Mouse (Mus musculus): ENCODE data around the gene Coro1a. TPM values are rescaled to one million over a fixed set of nuclear protein-coding genes. Genes with fewer than 3 reads are reported as not detected.
A peak's percentile ranks its signal among the peaks of the same experiment; 100 is the strongest.
"Not testable (repeated sequence)": the region's sequence is repeated elsewhere in the genome, so short reads cannot be mapped to it uniquely, and the experiment has no call there.

Gene Coro1a
- polyA plus RNA-seq, 1 experiment from 2014 or later, result 50.1 TPM

DNA sequence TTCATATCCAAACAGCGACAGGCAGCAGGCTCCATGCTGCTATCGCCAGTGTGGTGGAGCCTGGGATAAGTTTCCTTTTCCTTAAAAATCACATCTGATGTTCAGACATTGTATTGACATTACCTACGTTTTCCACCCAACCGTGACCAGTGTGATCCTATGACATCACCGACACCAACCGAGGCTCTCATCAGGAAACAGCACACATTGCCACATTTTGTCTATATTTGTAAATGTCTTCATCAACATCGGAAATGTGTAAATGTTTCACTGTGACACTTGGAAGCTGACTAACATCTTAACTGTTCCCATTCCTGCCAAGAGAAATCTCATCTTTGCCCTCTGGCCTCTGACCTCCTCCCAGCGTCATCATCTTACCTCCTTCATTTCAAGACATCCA, 28.5 kb upstream of the Coro1a start:
- ATAC-seq (ENCODE audit: insufficient read depth, low FRiP score, low read depth), result no peak
- H3K4me1 ChIP-seq, result no peaks in the 10 kb centered on the region
- no peaks in the 10 kb centered on the region for H3K27me3 ChIP-seq (replicated peaks)
- WGBS, result 74% methylated on average over 8 of the region's 8 CpGs
- no peak overlapping the region for H3K4me3 ChIP-seq (replicated peaks)
- H3K36me3 ChIP-seq, result no peaks in the 10 kb centered on the region
- H3K9ac ChIP-seq, result no peak overlapping the region
- no peaks in the 10 kb centered on the region for H3K9me3 ChIP-seq
- H3K4me2 ChIP-seq, result no peak overlapping the region
- no peak overlapping the region for H3K27ac ChIP-seq

DNA sequence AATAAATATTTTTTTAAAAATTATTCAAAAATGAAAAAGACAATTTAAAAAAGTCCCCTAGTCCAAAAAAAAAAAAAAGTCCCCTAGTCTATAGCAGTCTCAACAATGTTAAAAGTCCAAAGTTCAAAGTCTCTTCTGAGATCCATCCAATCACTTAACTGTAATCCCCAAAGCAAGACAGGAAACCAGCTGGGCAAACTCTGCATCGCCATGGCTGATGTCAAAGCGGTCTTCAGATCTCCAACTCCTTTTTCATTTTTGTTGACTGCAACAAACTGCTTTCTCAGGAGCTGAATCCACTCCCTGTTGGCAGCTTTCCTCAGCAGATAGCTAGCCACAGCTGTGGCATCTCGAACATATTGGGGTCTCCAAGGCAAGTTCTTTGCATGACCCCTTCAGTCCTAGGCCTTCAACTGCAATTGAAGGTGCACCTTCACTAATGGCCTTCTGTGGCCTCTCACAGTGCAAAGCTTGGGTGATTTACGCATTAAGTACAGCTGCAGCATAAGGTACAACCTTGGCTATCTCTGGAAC, 22.7 kb upstream of the Coro1a start:
- H3K4me3 ChIP-seq (replicated peaks); H3K4me1 ChIP-seq; ATAC-seq (ENCODE audit: insufficient read depth, low FRiP score, low read depth); H3K4me2 ChIP-seq; H3K36me3 ChIP-seq; H3K9ac ChIP-seq; H3K27ac ChIP-seq; H3K27me3 ChIP-seq (replicated peaks); H3K9me3 ChIP-seq: not testable (repeated sequence)
- WGBS, result 69% methylated on average over 4 of the region's 4 CpGs

DNA sequence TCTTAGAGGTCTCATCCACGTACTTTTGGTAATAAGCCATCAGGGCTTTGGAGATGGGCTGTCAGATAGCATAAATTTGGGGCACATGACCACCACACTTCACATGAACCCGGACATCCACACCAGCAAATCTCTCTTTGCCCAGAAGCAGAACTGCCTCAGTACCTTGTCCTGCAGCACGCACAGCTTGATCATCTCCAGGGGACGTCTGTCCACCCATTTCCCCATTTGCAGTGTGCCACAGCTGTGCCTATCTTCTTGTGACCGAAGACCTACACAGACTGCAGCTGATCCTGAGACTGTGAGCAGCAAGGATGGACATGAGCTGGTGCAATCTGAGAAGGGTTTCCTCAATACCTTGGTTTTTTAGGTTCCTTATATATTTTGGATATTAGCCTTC, 18.1 kb upstream of the Coro1a start:
- no peaks in the 10 kb centered on the region for H3K9me3 ChIP-seq
- no peaks in the 10 kb centered on the region for H3K4me1 ChIP-seq
- H3K4me3 ChIP-seq (replicated peaks), result no peak overlapping the region
- H3K27me3 ChIP-seq (replicated peaks), result no peaks in the 10 kb centered on the region
- H3K27ac ChIP-seq, result no peak overlapping the region
- no peaks in the 10 kb centered on the region for H3K36me3 ChIP-seq
- no peak for ATAC-seq (ENCODE audit: insufficient read depth, low FRiP score, low read depth)
- WGBS, result 78% methylated on average over 5 of the region's 5 CpGs
- H3K9ac ChIP-seq, result no peak overlapping the region
- H3K4me2 ChIP-seq, result no peak overlapping the region

DNA sequence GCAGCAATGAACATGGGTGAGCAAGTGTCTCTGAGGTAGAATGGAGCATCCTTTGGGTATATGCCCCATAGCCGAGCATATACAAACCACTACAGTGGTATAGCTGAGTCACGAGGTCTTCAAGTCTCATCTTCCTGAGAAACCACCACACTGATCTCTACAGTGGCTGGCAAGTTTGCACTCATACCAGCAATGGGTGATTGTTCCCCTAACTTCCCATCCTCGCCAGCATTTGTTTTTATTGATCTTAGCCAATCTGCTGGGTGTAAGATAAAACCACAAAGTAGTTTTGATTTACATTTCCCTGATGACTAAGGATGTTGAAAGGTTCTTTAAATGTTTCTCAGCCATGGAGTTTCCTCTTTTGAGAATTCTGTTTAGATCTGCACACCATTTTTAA, 17.5 kb upstream of the Coro1a start:
- Histone ChIP-seq H3K27me3 (replicated peaks) (no peaks in the 10 kb centered on the region), H3K4me2 (no peak overlapping the region), H3K9ac (no peak overlapping the region), H3K36me3 (no peaks in the 10 kb centered on the region), H3K27ac (no peak overlapping the region), H3K9me3 (no peaks in the 10 kb centered on the region), H3K4me1 (no peaks in the 10 kb centered on the region), H3K4me3 (replicated peaks) (no peak overlapping the region)
- ATAC-seq (ENCODE audit: insufficient read depth, low FRiP score, low read depth), result no peak
- 69% methylated on average over 3 of the region's 3 CpGs for WGBS

DNA sequence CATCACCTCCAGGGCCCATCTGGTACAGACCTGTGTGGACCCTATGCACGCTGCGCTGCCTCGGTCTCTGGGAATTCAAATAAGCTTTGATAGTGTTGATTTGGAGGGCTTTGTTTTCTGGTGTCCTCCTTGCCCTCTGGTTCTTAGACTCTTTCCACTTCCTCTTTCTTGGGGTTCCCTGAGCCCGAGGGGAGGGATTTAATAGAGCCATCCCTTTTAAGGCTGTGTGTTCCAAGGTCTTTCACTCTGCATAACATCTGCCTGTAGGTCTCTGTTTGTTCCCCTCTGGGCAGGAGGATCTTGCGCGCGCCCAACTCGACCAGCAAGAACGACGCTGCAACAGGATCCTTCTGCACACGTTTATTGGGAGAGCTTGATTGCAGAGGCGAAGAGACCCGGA, 14.0 kb upstream of the Coro1a start:
- 86% methylated on average over 13 of the region's 13 CpGs for WGBS
- Histone ChIP-seq H3K36me3 (no peaks in the 10 kb centered on the region), H3K4me2 (no peak overlapping the region), H3K27ac (no peak overlapping the region), H3K9me3 (no peaks in the 10 kb centered on the region), H3K9ac (no peak overlapping the region), H3K4me3 (replicated peaks) (no peak overlapping the region), H3K4me1 (no peaks in the 10 kb centered on the region), H3K27me3 (replicated peaks) (no peaks in the 10 kb centered on the region)
- ATAC-seq (ENCODE audit: insufficient read depth, low FRiP score, low read depth), result no peak

DNA sequence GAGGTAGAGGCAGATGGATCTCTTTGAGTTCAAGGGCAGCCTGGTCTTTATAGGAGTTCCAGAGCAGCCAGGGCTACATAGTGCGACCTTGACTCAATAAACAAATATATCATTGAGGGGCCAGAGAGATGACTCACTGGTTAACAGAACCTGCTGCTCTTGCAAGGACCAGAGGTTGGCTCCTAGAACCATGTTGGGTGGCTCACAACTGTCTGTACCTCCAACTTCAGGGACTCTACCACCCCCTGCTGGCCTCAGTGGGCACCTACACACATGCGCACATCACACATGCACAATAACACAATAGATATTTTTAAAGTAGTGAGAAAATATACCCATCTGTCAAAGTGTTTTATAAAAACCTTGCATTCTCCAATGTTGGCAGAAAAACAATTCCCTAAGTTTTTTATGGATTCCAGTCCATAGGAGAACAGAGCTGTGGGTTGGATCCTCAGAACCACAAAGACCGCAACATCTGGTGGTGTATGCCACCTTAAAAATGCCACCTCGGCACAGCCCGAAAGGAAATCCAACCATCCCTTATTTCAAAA, 11.3 kb upstream of the Coro1a start:
- no peaks in the 10 kb centered on the region for H3K27me3 ChIP-seq (replicated peaks)
- no peaks in the 10 kb centered on the region for H3K9me3 ChIP-seq
- no peak overlapping the region for H3K9ac ChIP-seq
- ATAC-seq (ENCODE audit: insufficient read depth, low FRiP score, low read depth), result no peak
- H3K4me3 ChIP-seq (replicated peaks), result no peak overlapping the region
- H3K4me2 ChIP-seq, result no peak overlapping the region
- 90% methylated on average over 5 of the region's 5 CpGs for WGBS
- H3K36me3 ChIP-seq, result no peaks in the 10 kb centered on the region
- no peaks in the 10 kb centered on the region for H3K4me1 ChIP-seq
- H3K27ac ChIP-seq, result no peak overlapping the region

DNA sequence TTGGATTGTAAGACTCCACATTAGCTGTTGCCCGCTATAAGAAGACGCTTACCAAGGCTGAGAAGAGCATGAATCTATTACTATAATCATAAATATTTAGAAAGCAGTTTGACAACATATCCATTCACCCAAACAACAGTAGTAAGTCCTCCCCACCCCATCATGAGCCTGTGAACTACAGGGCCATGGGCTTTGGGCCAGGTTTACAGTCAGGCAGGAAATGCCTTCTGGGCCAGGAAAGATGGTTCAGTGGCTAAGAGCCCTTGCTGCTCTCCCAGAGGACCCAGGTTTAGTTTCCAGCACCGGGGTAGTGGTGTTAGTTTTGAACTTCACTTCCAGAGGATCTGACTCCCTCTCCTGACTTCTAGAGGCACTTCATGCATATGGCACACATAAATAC, 10.0 kb upstream of the Coro1a start:
- Histone ChIP-seq H3K36me3 (no peaks in the 10 kb centered on the region), H3K4me2 (no peak overlapping the region), H3K27ac (no peak overlapping the region), H3K9ac (no peak overlapping the region), H3K27me3 (replicated peaks) (no peaks in the 10 kb centered on the region), H3K9me3 (no peaks in the 10 kb centered on the region), H3K4me3 (replicated peaks) (no peak overlapping the region), H3K4me1 (no peaks in the 10 kb centered on the region)
- ATAC-seq (ENCODE audit: insufficient read depth, low FRiP score, low read depth), result no peak
- 71% methylated on average over 3 of the region's 3 CpGs for WGBS

DNA sequence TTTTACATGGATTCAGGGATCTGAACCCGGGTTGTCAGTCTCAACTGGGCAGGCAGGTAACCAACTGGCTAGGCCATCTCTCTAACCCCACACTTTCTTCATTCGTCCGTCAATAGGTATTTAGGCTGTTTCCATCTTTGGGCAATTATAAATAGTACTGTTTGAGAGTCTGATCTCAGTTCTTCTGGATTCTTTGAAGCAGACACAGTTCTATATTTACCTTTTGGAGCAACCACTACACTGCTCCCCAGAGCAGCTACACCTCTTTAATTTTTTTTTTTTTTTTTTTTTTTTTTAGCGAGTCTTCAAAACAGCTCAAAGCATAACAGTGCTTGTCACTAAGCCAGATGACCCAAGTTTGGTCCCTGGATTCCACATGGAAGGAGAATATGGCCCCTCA, 8.1 kb upstream of the Coro1a start:
- Histone ChIP-seq H3K27ac (no peak overlapping the region), H3K27me3 (replicated peaks) (no peaks in the 10 kb centered on the region), H3K36me3 (no peaks in the 10 kb centered on the region), H3K4me2 (no peak overlapping the region), H3K9me3 (no peaks in the 10 kb centered on the region), H3K4me3 (replicated peaks) (no peak overlapping the region), H3K4me1 (no peaks in the 10 kb centered on the region), H3K9ac (no peak overlapping the region)
- 77% methylated on average over 4 of the region's 4 CpGs for WGBS
- no peak for ATAC-seq (ENCODE audit: insufficient read depth, low FRiP score, low read depth)

DNA sequence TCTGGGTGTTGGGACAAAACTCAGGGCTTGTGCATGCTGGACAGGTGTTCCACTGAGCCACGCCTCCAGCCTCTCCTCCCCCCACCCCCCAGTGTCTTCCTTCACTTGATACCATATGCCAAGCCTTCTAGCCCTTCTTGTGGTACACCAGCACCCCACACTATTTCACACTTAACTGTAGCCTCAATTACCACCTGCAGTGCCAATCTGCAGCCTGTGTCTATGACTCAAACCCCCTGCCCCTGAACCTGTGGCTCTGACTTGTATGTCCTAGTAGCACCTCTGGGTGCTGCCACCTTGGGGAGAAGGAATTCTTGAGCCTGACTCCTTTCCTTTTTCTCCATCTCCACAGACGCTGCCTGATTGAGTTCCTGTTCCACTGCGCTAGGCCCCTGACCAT, 4.3 kb upstream of the Coro1a start:
- Histone ChIP-seq H3K9ac (no peak overlapping the region), H3K4me2 (no peak overlapping the region), H3K27me3 (replicated peaks) (no peaks in the 10 kb centered on the region), H3K4me3 (replicated peaks) (no peak overlapping the region), H3K4me1 (no peaks in the 10 kb centered on the region), H3K36me3 (no peaks in the 10 kb centered on the region), H3K9me3 (no peaks in the 10 kb centered on the region), H3K27ac (no peak overlapping the region)
- no peak for ATAC-seq (ENCODE audit: insufficient read depth, low FRiP score, low read depth)
- WGBS, result 73% methylated on average over 3 of the region's 3 CpGs

DNA sequence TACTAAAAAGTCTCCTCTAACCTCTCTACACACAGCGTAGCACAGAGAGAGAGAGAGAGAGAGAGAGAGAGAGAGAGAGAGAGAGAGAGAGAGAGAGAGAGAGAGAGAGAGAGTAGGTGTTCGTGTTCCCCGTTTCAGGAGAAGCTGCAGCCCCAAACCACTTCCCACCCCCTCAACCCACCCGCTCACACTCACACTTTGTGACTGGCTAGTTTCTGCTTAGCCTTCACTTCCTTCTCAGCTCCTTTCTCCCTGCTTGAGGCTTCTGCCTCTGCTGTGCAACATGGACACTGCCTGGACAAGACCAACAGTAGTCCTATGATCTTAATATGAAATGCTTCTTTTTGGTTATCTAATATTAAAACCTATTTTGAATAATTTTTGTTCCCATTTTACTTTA, 2.7 kb upstream of the Coro1a start:
- H3K4me1 ChIP-seq, result 0 out of 2 replicates have a peak, but pooled peaks cover under 1% of the 10 kb centered on the region
- no peaks in the 10 kb centered on the region for H3K9me3 ChIP-seq
- H3K27me3 ChIP-seq (replicated peaks), result 0 out of 2 replicates have a peak, but pooled peaks cover 1% of the 10 kb centered on the region
- no peak overlapping the region for H3K27ac ChIP-seq
- no peak overlapping the region for H3K4me2 ChIP-seq
- no peak overlapping the region for H3K9ac ChIP-seq
- H3K4me3 ChIP-seq (replicated peaks), result no peak overlapping the region
- ATAC-seq (ENCODE audit: insufficient read depth, low FRiP score, low read depth), result no peak
- H3K36me3 ChIP-seq, result no peaks in the 10 kb centered on the region
- WGBS, result 69% methylated on average over 4 of the region's 4 CpGs

DNA sequence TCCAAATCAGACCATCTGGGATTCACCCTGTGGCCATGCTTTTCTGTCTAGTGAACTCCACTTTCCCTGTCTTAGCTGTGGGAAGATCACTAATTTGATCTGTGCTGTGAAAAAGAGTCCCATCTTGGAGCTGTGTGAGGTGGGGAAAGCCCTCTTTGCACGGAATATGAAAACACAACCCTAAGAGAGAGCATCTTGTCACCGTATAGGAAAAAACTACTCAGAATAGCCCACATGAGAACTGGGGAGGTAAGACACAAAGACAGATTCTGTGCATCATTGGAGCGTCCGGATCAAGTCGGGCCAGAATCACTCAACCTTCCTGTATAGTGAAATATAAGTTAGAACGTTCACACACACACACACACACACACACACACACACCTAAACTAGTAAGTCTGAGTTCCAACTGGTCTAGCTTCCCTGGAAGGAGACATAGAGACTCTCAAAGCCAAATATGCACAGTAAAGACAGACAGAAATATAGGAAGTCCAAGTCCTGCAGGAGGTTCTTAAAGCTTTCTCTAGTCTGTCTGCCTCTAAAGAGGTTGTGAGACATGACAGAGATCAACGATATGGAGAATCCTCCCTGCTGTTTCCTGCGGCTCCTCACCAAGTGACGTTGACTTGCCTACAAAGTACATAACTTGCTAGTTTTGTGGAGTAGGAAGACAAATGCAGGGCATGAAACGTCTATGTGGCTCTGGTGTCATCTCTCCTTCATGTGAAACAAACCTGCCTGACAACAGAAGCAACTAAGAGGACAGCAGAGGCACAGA, 777 bp upstream of the Coro1a start:
- Histone ChIP-seq H3K27ac (no peak overlapping the region), H3K36me3 (no peaks in the 10 kb centered on the region), H3K4me1 (peaks cover 14% of the 10 kb centered on the region), H3K27me3 (replicated peaks) (peaks cover 15% of the 10 kb centered on the region; the same call in 1 of the 2 replicates), H3K9me3 (no peaks in the 10 kb centered on the region), H3K4me3 (replicated peaks) (no peak overlapping the region), H3K4me2 (no peak overlapping the region), H3K9ac (no peak overlapping the region)
- 81% methylated on average over 10 of the region's 10 CpGs for WGBS
- ATAC-seq (ENCODE audit: insufficient read depth, low FRiP score, low read depth), result no peak

DNA sequence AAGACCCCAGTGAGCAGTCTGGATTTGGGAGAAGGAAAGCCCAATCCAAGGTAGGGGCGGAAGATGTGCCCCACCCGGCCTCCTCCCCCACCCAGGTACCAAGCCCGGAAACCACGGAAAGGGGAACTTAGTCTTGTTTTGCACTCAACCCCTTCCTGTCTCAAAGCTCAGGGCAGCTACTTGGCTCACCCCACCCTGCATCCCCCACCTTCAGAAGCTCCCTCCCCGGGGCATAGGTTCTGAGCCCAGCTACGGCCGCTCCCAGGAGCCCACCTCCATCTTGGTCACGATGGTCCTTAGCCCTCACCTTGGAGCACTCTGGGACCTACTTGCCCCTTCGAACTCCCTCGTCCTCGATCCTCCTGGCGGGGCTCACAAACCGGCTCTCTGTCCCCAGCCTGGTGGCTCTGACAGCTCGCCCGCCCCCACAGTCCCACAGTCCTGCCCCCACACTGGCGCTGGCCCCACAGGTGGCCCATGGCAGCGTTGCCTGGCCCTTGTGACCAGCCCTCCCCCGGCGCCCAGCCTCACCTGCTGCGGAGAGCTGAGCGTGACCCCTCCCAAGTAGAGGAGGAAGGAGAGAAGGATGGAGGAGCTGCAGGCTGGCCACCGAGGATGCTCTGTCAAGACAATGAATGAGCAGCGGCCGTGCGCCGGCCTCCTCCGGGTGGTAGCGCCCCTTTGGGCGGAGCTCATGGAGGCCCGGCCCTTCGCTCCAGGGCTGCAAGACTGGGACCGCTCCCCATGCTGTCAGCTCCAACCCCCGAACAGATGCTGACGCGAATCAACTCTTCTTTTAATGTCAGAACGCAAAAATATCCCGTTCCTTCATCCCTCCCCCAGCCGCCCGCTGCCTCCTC, 3.2 kb downstream of the Coro1a start:
- peak; percentile 59 for ATAC-seq (ENCODE audit: insufficient read depth, low FRiP score, low read depth)

More for the DNA sequence above, 3.2 kb downstream of the Coro1a start:
- WGBS, result 2% methylated on average over 39 of the region's 39 CpGs
- H3K4me1 ChIP-seq, result peaks cover 16% of the 10 kb centered on the region
- peaks cover 15% of the 10 kb centered on the region; the same call in 1 of the 2 replicates for H3K27me3 ChIP-seq (replicated peaks)
- H3K4me3 ChIP-seq (replicated peaks), result peak overlapping the region; percentile 43
- H3K9me3 ChIP-seq, result no peaks in the 10 kb centered on the region
- H3K27ac ChIP-seq, result no peak overlapping the region
- peak overlapping the region; percentile 82 for H3K4me2 ChIP-seq
- H3K9ac ChIP-seq, result 0 out of 2 replicates have a peak overlapping the region, but pooled peaks have one; percentile 7
- no peaks in the 10 kb centered on the region for H3K36me3 ChIP-seq

Measured in stomach, embryonic 15.5 days (tissue).